Mouse (Mus musculus): Measurements from ENCODE around the gene Mvp. TPM values are rescaled to one million over a fixed set of nuclear protein-coding genes. Genes with fewer than 3 reads are reported as not detected.

Gene Mvp
- polyA plus RNA-seq, 1 experiment from 2014 or later: 2.8 TPM

GRCm38 (mm10) chr7:127008239-127009019, 6.0 kb downstream of the Mvp start:
- Histone ChIP-seq H3K9ac (ENCODE audit: low read length) (no peak overlapping the region), H3K4me3 (ENCODE audit: low read depth, low read length) (no peak overlapping the region), H3K4me1 (ENCODE audit: control insufficient read depth, insufficient read depth, low read length) (no peaks in the 10 kb centered on the region), H3K36me3 (ENCODE audit: control insufficient read depth, insufficient read depth, low read length) (no peaks in the 10 kb centered on the region), H3K4me2 (no peak overlapping the region), H3K9me3 (ENCODE audit: control insufficient read depth, low read length) (no peaks in the 10 kb centered on the region), H3K27ac (ENCODE audit: low read depth, low read length) (peak overlapping the region; percentile 56), H3K27me3 (ENCODE audit: control insufficient read depth, insufficient read depth, low read length) (no peaks in the 10 kb centered on the region)
- ATAC-seq (ENCODE audit: low FRiP score) (peak; percentile 70), DNase-seq (ENCODE audit: low spot score, missing footprints) (no peak)
- 69% methylated on average over 9 of the region's 9 CpGs for WGBS

GRCm38 (mm10) chr7:127007313-127008024, 7.0 kb downstream of the Mvp start:
- no peak for DNase-seq (ENCODE audit: low spot score, missing footprints)

GRCm38 (mm10) chr7:127004122-127004875, 10.1 kb downstream of the Mvp start:
- H3K36me3 ChIP-seq (ENCODE audit: control insufficient read depth, insufficient read depth, low read length): no peaks in the 10 kb centered on the region
- no peak for DNase-seq (ENCODE audit: low spot score, missing footprints)
- no peak overlapping the region for H3K4me2 ChIP-seq
- H3K4me1 ChIP-seq (ENCODE audit: control insufficient read depth, insufficient read depth, low read length): no peaks in the 10 kb centered on the region
- no peak overlapping the region for H3K9ac ChIP-seq (ENCODE audit: low read length)
- no peak for ATAC-seq (ENCODE audit: low FRiP score)
- H3K27ac ChIP-seq (ENCODE audit: low read depth, low read length): no peak overlapping the region
- no peaks in the 10 kb centered on the region for H3K27me3 ChIP-seq (ENCODE audit: control insufficient read depth, insufficient read depth, low read length)
- WGBS: 92% methylated on average over 4 of the region's 4 CpGs
- no peaks in the 10 kb centered on the region for H3K9me3 ChIP-seq (ENCODE audit: control insufficient read depth, low read length)
- no peak overlapping the region for H3K4me3 ChIP-seq (ENCODE audit: low read depth, low read length)

More at GRCm38 (mm10) chr7:127007313-127008024, 7.0 kb downstream of the Mvp start:
- H3K27ac ChIP-seq (ENCODE audit: low read depth, low read length): no peak overlapping the region
- no peak overlapping the region for H3K4me3 ChIP-seq (ENCODE audit: low read depth, low read length)
- no peak for ATAC-seq (ENCODE audit: low FRiP score)
- H3K9me3 ChIP-seq (ENCODE audit: control insufficient read depth, low read length): no peaks in the 10 kb centered on the region
- 83% methylated on average over 6 of the region's 6 CpGs for WGBS
- no peaks in the 10 kb centered on the region for H3K36me3 ChIP-seq (ENCODE audit: control insufficient read depth, insufficient read depth, low read length)
- no peaks in the 10 kb centered on the region for H3K27me3 ChIP-seq (ENCODE audit: control insufficient read depth, insufficient read depth, low read length)
- H3K4me1 ChIP-seq (ENCODE audit: control insufficient read depth, insufficient read depth, low read length): no peaks in the 10 kb centered on the region
- H3K9ac ChIP-seq (ENCODE audit: low read length): no peak overlapping the region
- no peak overlapping the region for H3K4me2 ChIP-seq

GRCm38 (mm10) chr7:127003620-127004019, 10.8 kb downstream of the Mvp start:
- H3K4me3 ChIP-seq (ENCODE audit: low read depth, low read length): no peak overlapping the region
- 88% methylated on average over 5 of the region's 5 CpGs for WGBS
- H3K9ac ChIP-seq (ENCODE audit: low read length): no peak overlapping the region
- H3K4me1 ChIP-seq (ENCODE audit: control insufficient read depth, insufficient read depth, low read length): no peaks in the 10 kb centered on the region
- DNase-seq (ENCODE audit: low spot score, missing footprints) (no peak), ATAC-seq (ENCODE audit: low FRiP score) (no peak)
- no peaks in the 10 kb centered on the region for H3K36me3 ChIP-seq (ENCODE audit: control insufficient read depth, insufficient read depth, low read length)
- H3K9me3 ChIP-seq (ENCODE audit: control insufficient read depth, low read length): no peaks in the 10 kb centered on the region
- H3K27me3 ChIP-seq (ENCODE audit: control insufficient read depth, insufficient read depth, low read length): no peaks in the 10 kb centered on the region
- no peak overlapping the region for H3K27ac ChIP-seq (ENCODE audit: low read depth, low read length)
- no peak overlapping the region for H3K4me2 ChIP-seq

GRCm38 (mm10) chr7:126999568-126999967, 14.9 kb downstream of the Mvp start:
- no peaks in the 10 kb centered on the region for H3K36me3 ChIP-seq (ENCODE audit: control insufficient read depth, insufficient read depth, low read length)
- ATAC-seq (ENCODE audit: low FRiP score) (no peak), DNase-seq (ENCODE audit: low spot score, missing footprints) (peak; percentile 70)
- 85% methylated on average over 10 of the region's 10 CpGs for whole genome bisulfite sequencing
- no peak overlapping the region for H3K4me2 ChIP-seq
- H3K4me1 ChIP-seq (ENCODE audit: control insufficient read depth, insufficient read depth, low read length): no peaks in the 10 kb centered on the region
- no peak overlapping the region for H3K27ac ChIP-seq (ENCODE audit: low read depth, low read length)
- no peak overlapping the region for H3K9ac ChIP-seq (ENCODE audit: low read length)
- no peaks in the 10 kb centered on the region for H3K27me3 ChIP-seq (ENCODE audit: control insufficient read depth, insufficient read depth, low read length)
- H3K9me3 ChIP-seq (ENCODE audit: control insufficient read depth, low read length): no peaks in the 10 kb centered on the region; the same call in 1 of the 2 replicates
- no peak overlapping the region for H3K4me3 ChIP-seq (ENCODE audit: low read depth, low read length)

GRCm38 (mm10) chr7:126996449-126996848, 18.0 kb downstream of the Mvp start:
- Histone ChIP-seq H3K4me2 (no peak overlapping the region), H3K4me3 (ENCODE audit: low read depth, low read length) (no peak overlapping the region), H3K9ac (ENCODE audit: low read length) (no peak overlapping the region), H3K4me1 (ENCODE audit: control insufficient read depth, insufficient read depth, low read length) (no peaks in the 10 kb centered on the region), H3K9me3 (ENCODE audit: control insufficient read depth, low read length) (no peaks in the 10 kb centered on the region; the same call in 1 of the 2 replicates), H3K36me3 (ENCODE audit: control insufficient read depth, insufficient read depth, low read length) (no peaks in the 10 kb centered on the region), H3K27me3 (ENCODE audit: control insufficient read depth, insufficient read depth, low read length) (no peaks in the 10 kb centered on the region), H3K27ac (ENCODE audit: low read depth, low read length) (no peak overlapping the region)
- ATAC-seq (ENCODE audit: low FRiP score) (no peak), DNase-seq (ENCODE audit: low spot score, missing footprints) (no peak)
- WGBS: 79% methylated on average over 4 of the region's 4 CpGs

GRCm38 (mm10) chr7:126988816-126989215, 25.6 kb downstream of the Mvp start:
- no peak for DNase-seq (ENCODE audit: low spot score, missing footprints)
- ATAC-seq (ENCODE audit: low FRiP score): no peak
- Histone ChIP-seq H3K9ac (ENCODE audit: low read length) (no peak overlapping the region), H3K4me1 (ENCODE audit: control insufficient read depth, insufficient read depth, low read length) (no peaks in the 10 kb centered on the region), H3K27me3 (ENCODE audit: control insufficient read depth, insufficient read depth, low read length) (no peaks in the 10 kb centered on the region), H3K4me2 (no peak overlapping the region), H3K9me3 (ENCODE audit: control insufficient read depth, low read length) (no peaks in the 10 kb centered on the region), H3K4me3 (ENCODE audit: low read depth, low read length) (no peak overlapping the region), H3K36me3 (ENCODE audit: control insufficient read depth, insufficient read depth, low read length) (no peaks in the 10 kb centered on the region), H3K27ac (ENCODE audit: low read depth, low read length) (no peak overlapping the region)
- WGBS: 70% methylated on average over 8 of the region's 8 CpGs

- Histone ChIP-seq H3K36me3 (ENCODE audit: control insufficient read depth, insufficient read depth, low read length) (no peaks in the 10 kb centered on the region), H3K4me1 (ENCODE audit: control insufficient read depth, insufficient read depth, low read length) (no peaks in the 10 kb centered on the region), H3K4me3 (ENCODE audit: low read depth, low read length) (no peak overlapping the region), H3K4me2 (no peak overlapping the region), H3K9me3 (ENCODE audit: control insufficient read depth, low read length) (no peaks in the 10 kb centered on the region), H3K27ac (ENCODE audit: low read depth, low read length) (no peak overlapping the region), H3K27me3 (ENCODE audit: control insufficient read depth, insufficient read depth, low read length) (no peaks in the 10 kb centered on the region), H3K9ac (ENCODE audit: low read length) (no peak overlapping the region)
- 51% methylated on average over 9 of the region's 9 CpGs for WGBS
- DNase-seq (ENCODE audit: low spot score, missing footprints) (no peak), ATAC-seq (ENCODE audit: low FRiP score) (no peak)
Measured at GRCm38 (mm10) chr7:126986319-126986718, 28.1 kb downstream of the Mvp start.
